Mouse (Mus musculus): ENCODE data around the gene Col9a2.

Gene Col9a2

GRCm38 (mm10) chr4:121084506-121084905 is 45.3 kb downstream of the Col9a2 start:
- DNase-seq (ENCODE audit: low read depth) = no peak

- no peak for DNase-seq (ENCODE audit: low read depth)
Measured at GRCm38 (mm10) chr4:121088696-121089095, 49.5 kb downstream of the Col9a2 start.

- DNase-seq (ENCODE audit: low read depth) = no peak
Measured at GRCm38 (mm10) chr4:121090211-121090610, 51.0 kb downstream of the Col9a2 start.

GRCm38 (mm10) chr4:121097650-121098378 is 58.6 kb downstream of the Col9a2 start, which contains the start of gene Zmpste24:
Zmpste24 (minus strand) TSS chr4:121098241.
- peak; percentile 91 for DNase-seq (ENCODE audit: low read depth)

GRCm38 (mm10) chr4:121103304-121103703 is 64.1 kb downstream of the Col9a2 start:
- DNase-seq (ENCODE audit: low read depth) = no peak
